Mouse (Mus musculus): ENCODE data around the gene Phyhd1. TPM values are rescaled to one million over a fixed set of nuclear protein-coding genes. Genes with fewer than 3 reads are reported as not detected.

Phyhd1 gene
- polyA plus RNA-seq, 1 experiment from 2014 or later, result 7.3 TPM

GRCm38 (mm10) chr2:30269241-30269990 is 3.4 kb downstream of the Phyhd1 start:
- no peaks in the 10 kb centered on the region for H3K9me3 ChIP-seq
- 92% methylated on average over 17 of the region's 17 CpGs for WGBS
- H3K27ac ChIP-seq, result no peak overlapping the region
- no peak overlapping the region for H3K4me3 ChIP-seq
- no peak for ATAC-seq (replicated peaks)
- peaks cover under 1% of the 10 kb centered on the region; the same call in 1 of the 2 replicates for H3K36me3 ChIP-seq (replicated peaks)
- H3K4me2 ChIP-seq, result no peak overlapping the region
- peaks cover 16% of the 10 kb centered on the region for H3K4me1 ChIP-seq
- no peak overlapping the region for H3K9ac ChIP-seq
- H3K27me3 ChIP-seq (replicated peaks), result no peaks in the 10 kb centered on the region

DNA sequence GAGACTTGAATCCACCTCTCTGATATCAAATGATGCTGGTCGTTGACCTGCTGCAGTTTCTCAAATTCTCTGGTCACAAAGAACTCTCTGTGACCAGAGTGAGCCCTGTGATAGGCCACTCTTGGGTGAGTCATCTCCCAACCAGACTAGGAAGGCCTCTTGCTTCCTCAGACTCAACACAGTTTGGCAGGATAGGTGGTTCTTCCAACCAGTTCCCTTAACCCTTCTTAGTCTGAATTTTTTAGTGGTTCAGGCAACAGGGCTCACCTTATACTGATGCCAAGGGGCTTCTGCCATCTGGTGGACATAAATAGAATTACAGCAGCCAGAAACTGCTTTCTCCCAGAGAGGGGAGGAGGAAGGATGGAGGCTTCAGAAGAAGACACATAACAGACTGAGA is 4.1 kb downstream of the Phyhd1 start:
- 64% methylated on average over 1 of the region's 1 CpGs for WGBS
- peak; percentile 67 for ATAC-seq (replicated peaks)
- no peaks in the 10 kb centered on the region for H3K27me3 ChIP-seq (replicated peaks)
- no peak overlapping the region for H3K9ac ChIP-seq
- peaks cover 15% of the 10 kb centered on the region for H3K4me1 ChIP-seq
- no peaks in the 10 kb centered on the region for H3K36me3 ChIP-seq (replicated peaks)
- no peak overlapping the region for H3K4me2 ChIP-seq
- H3K27ac ChIP-seq, result no peak overlapping the region; the same call in 1 of the 2 replicates
- no peak overlapping the region for H3K4me3 ChIP-seq
- H3K9me3 ChIP-seq, result no peaks in the 10 kb centered on the region

DNA sequence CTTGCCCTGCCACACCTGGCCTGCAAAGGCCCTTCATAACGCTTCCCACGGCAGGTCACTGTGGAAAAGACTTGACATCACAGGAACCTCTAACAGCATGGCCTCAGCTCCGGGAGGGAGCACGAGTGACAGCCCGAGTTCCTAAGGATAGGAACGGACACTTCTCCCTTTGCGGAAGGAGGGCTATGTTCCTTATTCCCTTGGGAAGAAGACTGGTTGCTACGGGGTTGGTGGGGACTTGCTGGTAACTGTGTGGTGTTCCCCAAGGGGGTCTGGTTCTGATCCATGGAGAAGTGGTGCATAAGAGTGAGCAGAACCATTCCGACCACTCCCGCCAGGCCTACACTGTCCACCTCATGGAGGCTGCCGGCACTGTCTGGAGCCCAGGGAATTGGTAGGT is 14.7 kb downstream of the Phyhd1 start, which contains the start of gene Gm28038:
Gene Gm28038, plus strand, starts transcription at position 301 of the 400 bp plus-strand sequence.
- no peak within 1 kb of the TSS for H3K4me2 ChIP-seq
- H3K27ac ChIP-seq, result no peak within 1 kb of the TSS
- 93% methylated on average over 11 of the region's 11 CpGs for WGBS
- H3K9ac ChIP-seq, result no peak within 1 kb of the TSS
- ATAC-seq (replicated peaks), result no peak
- no peaks in the 10 kb centered on the region for H3K9me3 ChIP-seq
- 0 out of 2 replicates have a peak, but pooled peaks cover 4% of the 10 kb centered on the region for H3K36me3 ChIP-seq (replicated peaks)
- H3K4me3 ChIP-seq, result no peak within 1 kb of the TSS
- H3K27me3 ChIP-seq (replicated peaks), result no peaks in the 10 kb centered on the region
- H3K4me1 ChIP-seq, result peaks cover 13% of the 10 kb centered on the region

- H3K27ac ChIP-seq, result no peak overlapping the region
- 0 out of 2 replicates have a peak, but pooled peaks cover 4% of the 10 kb centered on the region for H3K36me3 ChIP-seq (replicated peaks)
- no peaks in the 10 kb centered on the region for H3K9me3 ChIP-seq
- no peak for ATAC-seq (replicated peaks)
- peaks cover 13% of the 10 kb centered on the region for H3K4me1 ChIP-seq
- no peak overlapping the region for H3K9ac ChIP-seq
- H3K4me3 ChIP-seq, result no peak overlapping the region
- no peaks in the 10 kb centered on the region for H3K27me3 ChIP-seq (replicated peaks)
- H3K4me2 ChIP-seq, result no peak overlapping the region
- WGBS, result 82% methylated on average over 3 of the region's 3 CpGs
Observed at GRCm38 (mm10) chr2:30281651-30282050, 15.6 kb downstream of the Phyhd1 start.

GRCm38 (mm10) chr2:30283193-30283592 is 17.2 kb downstream of the Phyhd1 start:
- ATAC-seq (replicated peaks), result no peak
- 90% methylated on average over 2 of the region's 2 CpGs for WGBS
- Histone ChIP-seq H3K4me1 (peaks cover 27% of the 10 kb centered on the region), H3K9ac (no peak overlapping the region), H3K27ac (no peak overlapping the region), H3K36me3 (replicated peaks) (0 out of 2 replicates have a peak, but pooled peaks cover 4% of the 10 kb centered on the region), H3K4me2 (no peak overlapping the region), H3K9me3 (no peaks in the 10 kb centered on the region), H3K27me3 (replicated peaks) (no peaks in the 10 kb centered on the region), H3K4me3 (no peak overlapping the region)

DNA sequence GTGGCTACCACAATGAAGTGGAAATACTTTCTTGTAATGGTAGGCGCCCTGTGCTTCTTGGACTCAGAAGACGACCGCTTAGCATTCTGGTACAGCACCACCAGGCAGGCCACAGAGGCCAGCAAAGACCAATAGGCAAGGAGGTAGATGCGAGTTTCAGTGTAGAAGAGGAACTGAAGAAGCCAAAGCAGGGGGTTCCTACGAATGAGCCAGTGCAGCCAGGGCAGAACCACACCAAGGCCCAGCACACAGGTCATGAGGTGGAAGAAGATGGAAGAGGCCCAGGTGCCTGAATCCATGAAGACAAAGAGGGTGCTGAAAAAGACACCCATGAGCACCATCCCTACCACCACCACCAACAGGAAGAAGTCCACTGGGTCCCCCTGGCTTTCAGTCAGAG is 19.0 kb downstream of the Phyhd1 start:
- H3K4me2 ChIP-seq, result peak overlapping the region; percentile 99
- no peak overlapping the region for H3K9ac ChIP-seq
- H3K27me3 ChIP-seq (replicated peaks), result no peaks in the 10 kb centered on the region
- peak overlapping the region; percentile 94 for H3K4me3 ChIP-seq
- H3K9me3 ChIP-seq, result no peaks in the 10 kb centered on the region
- WGBS, result 93% methylated on average over 5 of the region's 5 CpGs
- H3K4me1 ChIP-seq, result peaks cover 30% of the 10 kb centered on the region
- H3K36me3 ChIP-seq (replicated peaks), result 0 out of 2 replicates have a peak, but pooled peaks cover 4% of the 10 kb centered on the region
- no peak for ATAC-seq (replicated peaks)
- H3K27ac ChIP-seq, result no peak overlapping the region

DNA sequence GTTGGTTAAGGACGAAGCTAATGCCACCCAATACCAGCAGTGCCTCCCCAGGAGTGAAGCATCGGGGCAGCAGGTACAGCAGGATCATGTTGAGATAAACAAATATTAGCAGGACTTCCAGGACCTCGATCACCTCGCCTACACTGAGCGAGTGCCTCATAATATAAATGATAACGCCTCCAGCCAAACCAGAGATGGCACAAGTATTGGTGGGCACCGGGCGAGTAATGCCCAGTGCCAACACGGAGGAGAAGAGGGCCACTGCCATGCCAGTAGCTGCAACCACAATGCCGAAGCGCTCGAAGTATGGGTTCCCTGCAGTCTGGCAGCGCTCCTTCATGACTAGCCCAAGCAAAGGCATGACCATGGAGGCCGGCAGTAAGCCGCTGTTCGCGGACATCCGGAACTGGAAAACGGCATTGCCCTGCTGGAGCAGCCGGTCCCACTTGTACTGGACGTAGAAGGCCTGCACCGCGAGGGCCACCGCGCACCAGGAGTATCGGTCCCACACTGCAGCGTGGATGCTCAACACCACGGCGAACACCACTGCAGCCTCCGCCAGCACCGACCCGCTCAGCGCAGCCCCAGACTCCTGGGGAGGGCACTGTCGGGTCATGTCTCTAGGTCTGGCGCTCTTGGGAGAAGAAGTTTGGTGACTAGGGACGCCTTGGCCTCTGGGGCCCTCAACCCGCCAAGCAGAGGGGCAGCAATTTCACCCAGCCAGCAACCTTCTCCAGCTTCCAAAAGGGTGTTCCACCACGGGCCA is 19.6 kb downstream of the Phyhd1 start:
- peak overlapping the region; percentile 76 for H3K27ac ChIP-seq
- peak overlapping the region; percentile 83 for H3K9ac ChIP-seq
- peak overlapping the region; percentile 94 for H3K4me3 ChIP-seq
- no peaks in the 10 kb centered on the region for H3K9me3 ChIP-seq
- no peaks in the 10 kb centered on the region for H3K27me3 ChIP-seq (replicated peaks)
- 16% methylated on average over 38 of the region's 38 CpGs for WGBS
- peak overlapping the region; percentile 99 for H3K4me2 ChIP-seq
- ATAC-seq (replicated peaks), result peak; percentile 73
- 0 out of 2 replicates have a peak, but pooled peaks cover 4% of the 10 kb centered on the region for H3K36me3 ChIP-seq (replicated peaks)
- H3K4me1 ChIP-seq, result peaks cover 30% of the 10 kb centered on the region

DNA sequence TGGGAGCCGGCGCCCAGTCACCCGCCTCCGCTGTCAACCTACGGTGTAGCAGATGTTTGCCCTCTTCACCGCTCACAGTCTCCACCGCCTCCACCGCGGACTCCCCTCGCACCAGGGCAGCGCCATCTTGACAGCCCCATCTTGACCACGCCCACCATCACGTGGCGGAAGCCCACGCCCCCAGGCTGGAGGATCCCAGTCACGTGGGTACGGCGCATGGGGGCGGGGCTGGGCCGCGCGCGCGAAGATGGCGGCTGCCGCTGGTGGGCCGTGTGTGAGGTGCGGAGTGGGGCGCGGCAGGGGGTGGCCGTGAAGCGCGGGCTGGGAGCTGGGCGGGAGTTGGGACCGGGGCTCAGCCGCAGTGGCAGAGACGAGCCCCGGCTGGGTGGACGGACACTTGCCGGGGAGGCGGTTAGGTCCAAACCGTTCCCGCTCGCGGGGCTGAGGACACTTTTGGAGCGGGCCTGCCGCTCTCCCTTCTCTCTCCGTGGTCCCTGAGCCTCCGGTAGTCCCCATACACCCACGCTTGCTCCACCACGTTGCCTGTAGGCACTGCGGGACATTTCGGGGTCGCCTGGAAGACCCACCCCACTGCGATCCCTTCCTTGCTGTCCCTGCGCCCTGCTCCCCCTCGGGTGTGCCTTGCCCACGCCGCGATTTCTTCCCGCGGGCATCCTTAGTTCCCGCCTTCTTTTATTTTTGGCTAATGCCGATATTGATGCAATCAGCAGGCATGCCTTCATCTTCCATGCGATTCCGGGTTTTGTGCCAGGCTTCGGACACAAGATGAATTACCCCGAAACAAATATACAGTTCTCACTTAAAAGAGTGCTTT is 20.4 kb downstream of the Phyhd1 start, which contains the start of the genes Dolk and Nup188:
Gene Dolk, minus strand, starts transcription at position 143 of the 835 bp plus-strand sequence.
Gene Nup188, plus strand, starts transcription at position 206 of the 835 bp plus-strand sequence.
- H3K36me3 ChIP-seq (replicated peaks), result no peaks in the 10 kb centered on the region
- H3K27ac ChIP-seq, result peak within 1 kb of the TSS; percentile 76
- no peaks in the 10 kb centered on the region for H3K9me3 ChIP-seq
- WGBS, result under 1% methylated on average over 65 of the region's 68 CpGs
- peaks cover 30% of the 10 kb centered on the region for H3K4me1 ChIP-seq
- H3K9ac ChIP-seq, result peak within 1 kb of the TSS; percentile 83
- no peaks in the 10 kb centered on the region for H3K27me3 ChIP-seq (replicated peaks)
- peak within 1 kb of the TSS; percentile 94 for H3K4me3 ChIP-seq
- peak; percentile 94 for ATAC-seq (replicated peaks)
- H3K4me2 ChIP-seq, result peak within 1 kb of the TSS; percentile 99

DNA sequence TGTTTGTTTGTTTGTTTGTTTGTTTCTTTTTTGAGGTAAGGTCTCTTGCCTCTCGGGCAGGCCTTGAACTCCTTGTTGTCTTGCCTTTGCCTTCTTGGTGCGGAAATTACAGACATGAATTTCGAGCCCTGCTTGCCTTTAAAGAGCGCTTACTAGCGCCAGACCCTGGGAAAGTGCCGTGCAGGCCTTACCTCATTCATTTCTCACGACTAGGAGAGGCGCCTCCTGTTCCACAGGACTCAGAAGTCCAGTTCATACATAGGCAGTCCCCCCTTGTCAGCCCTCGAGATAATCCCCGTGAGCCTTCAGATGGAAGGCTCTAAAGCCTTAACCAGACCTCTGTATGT is 21.0 kb downstream of the Phyhd1 start:
- no peaks in the 10 kb centered on the region for H3K9me3 ChIP-seq
- no peak overlapping the region; the same call in 1 of the 2 replicates for H3K27ac ChIP-seq
- 0% methylated on average over 10 of the region's 10 CpGs for WGBS
- H3K27me3 ChIP-seq (replicated peaks), result no peaks in the 10 kb centered on the region
- H3K4me1 ChIP-seq, result peaks cover 30% of the 10 kb centered on the region
- peak overlapping the region; percentile 99 for H3K4me2 ChIP-seq
- no peaks in the 10 kb centered on the region for H3K36me3 ChIP-seq (replicated peaks)
- peak overlapping the region; percentile 83 for H3K9ac ChIP-seq
- ATAC-seq (replicated peaks), result no peak
- peak overlapping the region; percentile 94 for H3K4me3 ChIP-seq

DNA sequence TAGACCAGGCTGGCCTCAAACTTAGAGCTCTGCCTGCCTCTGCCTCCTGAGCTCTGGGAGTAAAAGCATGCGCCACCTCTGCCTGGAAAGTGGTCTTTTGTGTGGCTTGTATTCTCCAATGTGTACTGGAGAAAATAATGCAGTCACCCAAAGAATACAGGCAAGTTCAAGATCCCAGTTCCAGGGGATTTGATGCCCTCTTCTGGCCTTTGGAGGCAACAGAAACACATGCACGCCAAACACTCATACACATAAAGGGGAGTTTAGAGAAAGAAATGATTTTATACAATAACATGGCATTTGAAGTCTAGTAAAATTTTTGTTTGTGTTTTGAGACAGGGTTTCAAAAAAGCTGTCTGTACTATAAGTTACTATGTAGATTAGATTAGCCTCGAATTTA is 33.5 kb downstream of the Phyhd1 start:
- 85% methylated on average over 3 of the region's 3 CpGs for WGBS
- Histone ChIP-seq H3K27me3 (replicated peaks) (no peaks in the 10 kb centered on the region), H3K4me2 (no peak overlapping the region), H3K36me3 (replicated peaks) (peaks cover 52% of the 10 kb centered on the region), H3K9ac (no peak overlapping the region), H3K27ac (no peak overlapping the region), H3K4me3 (no peak overlapping the region), H3K4me1 (no peaks in the 10 kb centered on the region), H3K9me3 (no peaks in the 10 kb centered on the region)
- ATAC-seq (replicated peaks), result no peak

GRCm38 (mm10) chr2:30299966-30300365 is 34.0 kb downstream of the Phyhd1 start:
- Histone ChIP-seq H3K4me1 (no peaks in the 10 kb centered on the region), H3K36me3 (replicated peaks) (peaks cover 56% of the 10 kb centered on the region)
- WGBS, result 91% methylated on average over 5 of the region's 5 CpGs

GRCm38 (mm10) chr2:30306087-30306486 is 40.1 kb downstream of the Phyhd1 start:
- 96% methylated on average over 7 of the region's 7 CpGs for WGBS
- ATAC-seq (replicated peaks), result no peak
- Histone ChIP-seq H3K27me3 (replicated peaks) (no peaks in the 10 kb centered on the region), H3K27ac (no peak overlapping the region), H3K36me3 (replicated peaks) (peaks cover 71% of the 10 kb centered on the region), H3K4me2 (no peak overlapping the region), H3K4me3 (no peak overlapping the region), H3K9me3 (no peaks in the 10 kb centered on the region), H3K4me1 (no peaks in the 10 kb centered on the region), H3K9ac (no peak overlapping the region)

More at GRCm38 (mm10) chr2:30299966-30300365, 34.0 kb downstream of the Phyhd1 start:
- H3K27me3 ChIP-seq (replicated peaks), result no peaks in the 10 kb centered on the region
- no peak overlapping the region for H3K27ac ChIP-seq
- H3K9ac ChIP-seq, result no peak overlapping the region
- no peak for ATAC-seq (replicated peaks)
- no peak overlapping the region for H3K4me3 ChIP-seq
- H3K9me3 ChIP-seq, result no peaks in the 10 kb centered on the region
- no peak overlapping the region for H3K4me2 ChIP-seq

All from midbrain, embryonic 15.5 days (tissue).